17 mouse cellular contexts compared by ENCODE assay signal in the genomic region with DNA sequence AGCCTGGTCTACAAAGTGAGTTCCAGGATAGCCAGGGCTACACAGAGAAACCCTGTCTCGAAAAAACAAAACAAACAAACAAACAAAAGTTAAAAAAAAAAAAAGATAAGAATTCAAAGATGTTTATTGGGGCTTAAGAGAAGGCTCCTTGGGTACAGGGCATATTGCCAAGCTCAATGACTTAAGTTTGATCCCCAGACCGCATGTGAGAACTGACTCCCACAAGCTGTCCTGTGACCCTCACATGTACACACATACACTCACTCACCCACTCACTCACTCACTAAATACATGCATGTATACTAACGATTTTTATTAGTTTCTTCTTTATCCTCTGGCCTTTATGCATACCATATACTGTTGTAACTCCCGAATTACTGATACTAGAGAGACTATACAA. TPM values are rescaled to one million over a fixed set of nuclear protein-coding genes. Genes with fewer than 3 reads are reported as not detected.
DNase-seq lines count a peak whose midpoint lies in the region; ATAC-seq and TF ChIP-seq lines count a peak whose summit lies in the region.
"Had no signal": no experiment of that assay in that cellular context is flagged by ENCODE, and none has a peak within 500 bp of the region (broad histone marks: within the 10 kb centered on the region; RNA-seq: fewer than 3 reads in every experiment).

No protein-coding gene starts in this region.

- H3K9me3 ChIP-seq in lung, postnatal 0 days (ENCODE audit: low read length): no peaks in the 10 kb centered on the region
- peaks cover 16% of the 10 kb centered on the region for H3K9me3 ChIP-seq in liver, embryonic 13.5 days (replicated peaks)
- H3K9me3 ChIP-seq in midbrain, embryonic 10.5 days (replicated peaks): no peaks in the 10 kb centered on the region
- H3K9me3 ChIP-seq: embryonic facial prominence, embryonic 12.5 days; hindbrain, embryonic 13.5 days; limb, embryonic 12.5 days; lung, embryonic 15.5 days had no signal

- no peak for ATAC-seq in lung, postnatal 0 days
- no peak for ATAC-seq in liver, embryonic 13.5 days (ENCODE audit: low read depth)
- ATAC-seq: intestine, embryonic 16.5 days had no signal

- H3K4me3 ChIP-seq in lung, postnatal 0 days (ENCODE audit: low read depth, low read length): no peak overlapping the region
- H3K4me3 ChIP-seq in bone marrow, adult 2 months (replicated peaks; ENCODE audit: control insufficient read depth, low read depth, low read length): no peak overlapping the region
- H3K4me3 ChIP-seq in liver, embryonic 13.5 days (replicated peaks): no peak overlapping the region
- H3K4me3 ChIP-seq in small intestine, adult 2 months (ENCODE audit: low read depth, low read length): no peak overlapping the region
- H3K4me3 ChIP-seq in midbrain, embryonic 10.5 days: no peak overlapping the region
- H3K4me3 ChIP-seq: embryonic facial prominence, embryonic 12.5 days; hindbrain, embryonic 13.5 days; limb, embryonic 12.5 days; lung, embryonic 15.5 days had no signal

- no peaks in the 10 kb centered on the region for H3K4me1 ChIP-seq in lung, postnatal 0 days (ENCODE audit: insufficient read depth, low read depth, low read length)
- peaks cover 9% of the 10 kb centered on the region for H3K4me1 ChIP-seq in bone marrow, adult 2 months (ENCODE audit: control insufficient read depth, insufficient read depth, low read length)
- H3K4me1 ChIP-seq in liver, embryonic 13.5 days (replicated peaks): peaks cover 80% of the 10 kb centered on the region
- H3K4me1 ChIP-seq in small intestine, adult 2 months (ENCODE audit: control insufficient read depth, insufficient read depth, insufficient read length, low read length): peaks cover 10% of the 10 kb centered on the region
- peaks cover 17% of the 10 kb centered on the region for H3K4me1 ChIP-seq in midbrain, embryonic 10.5 days

- H3K27me3 ChIP-seq in lung, postnatal 0 days (replicated peaks; ENCODE audit: insufficient read depth, low read length): no peaks in the 10 kb centered on the region
- H3K27me3 ChIP-seq in liver, embryonic 13.5 days: no peaks in the 10 kb centered on the region
- no peaks in the 10 kb centered on the region for H3K27me3 ChIP-seq in small intestine, adult 2 months (ENCODE audit: control insufficient read depth, insufficient read depth, low read length)
- no peaks in the 10 kb centered on the region for H3K27me3 ChIP-seq in midbrain, embryonic 10.5 days (ENCODE audit: low read depth, poor library complexity, severe bottlenecking)
- H3K27me3 ChIP-seq: embryonic facial prominence, embryonic 12.5 days; hindbrain, embryonic 13.5 days; limb, embryonic 12.5 days; lung, embryonic 15.5 days had no signal

- no peak overlapping the region for H3K27ac ChIP-seq in lung, postnatal 0 days (ENCODE audit: low read length)
- peak overlapping the region; percentile 31 for H3K27ac ChIP-seq in bone marrow, adult 2 months (ENCODE audit: control insufficient read depth, insufficient read depth, low read depth, low read length, poor library complexity)
- peak overlapping the region; percentile 92 for H3K27ac ChIP-seq in liver, embryonic 13.5 days
- peak overlapping the region; percentile 15; the same call in 1 of the 2 replicates for H3K27ac ChIP-seq in small intestine, adult 2 months (ENCODE audit: insufficient read depth, low read depth, low read length)
- no peak overlapping the region for H3K27ac ChIP-seq in midbrain, embryonic 10.5 days (replicated peaks)
- H3K27ac ChIP-seq: embryonic facial prominence, embryonic 12.5 days; hindbrain, embryonic 13.5 days; limb, embryonic 12.5 days; lung, embryonic 15.5 days had no signal

- 70% methylated on average over 4 of the region's 4 CpGs for WGBS in lung, postnatal 0 days
- 32% methylated on average over 4 of the region's 4 CpGs for WGBS in bone marrow, adult 2 months
- 81% methylated on average over 4 of the region's 4 CpGs for WGBS in liver, embryonic 13.5 days (ENCODE audit: insufficient replicate concordance)
- WGBS in small intestine, adult 2 months: 24% methylated on average over 4 of the region's 4 CpGs
- 90% methylated on average over 4 of the region's 4 CpGs for WGBS in midbrain, embryonic 10.5 days

- no peak overlapping the region for H3K4me2 ChIP-seq in lung, postnatal 0 days (replicated peaks; ENCODE audit: low read depth, low read length)
- H3K4me2 ChIP-seq in liver, embryonic 13.5 days: peak overlapping the region; percentile 58
- H3K4me2 ChIP-seq: embryonic facial prominence, embryonic 12.5 days; hindbrain, embryonic 13.5 days; limb, embryonic 12.5 days; lung, embryonic 15.5 days had no signal

- no peak for TF ChIP-seq EP300 in lung, postnatal 0 days (IDR thresholded peaks at IDR 0.05)

- TF ChIP-seq POLR2A in bone marrow, adult 2 months (IDR thresholded peaks at IDR 0.05; ENCODE audit: borderline replicate concordance, control insufficient read depth, low read depth, low read length): no peak
- no peak for TF ChIP-seq POLR2A in small intestine, adult 2 months (IDR thresholded peaks at IDR 0.05; ENCODE audit: low read depth, low read length)

- no peaks in the 10 kb centered on the region for H3K36me3 ChIP-seq in lung, postnatal 0 days (ENCODE audit: insufficient read depth, low read length)
- H3K36me3 ChIP-seq in liver, embryonic 13.5 days: peaks cover 43% of the 10 kb centered on the region
- H3K36me3 ChIP-seq in small intestine, adult 2 months (ENCODE audit: control insufficient read depth, insufficient read depth, low read length): 0 out of 2 replicates have a peak, but pooled peaks cover 1% of the 10 kb centered on the region
- peaks cover 10% of the 10 kb centered on the region; the same call in 1 of the 2 replicates for H3K36me3 ChIP-seq in midbrain, embryonic 10.5 days
- H3K36me3 ChIP-seq: embryonic facial prominence, embryonic 12.5 days; hindbrain, embryonic 13.5 days; limb, embryonic 12.5 days; lung, embryonic 15.5 days had no signal

- TF ChIP-seq CTCF in lung, postnatal 0 days (IDR thresholded peaks at IDR 0.05): no peak
- TF ChIP-seq CTCF in bone marrow, adult 2 months (IDR thresholded peaks at IDR 0.05; ENCODE audit: control insufficient read depth, insufficient read depth, low read length): no peak
- TF ChIP-seq CTCF in small intestine, adult 2 months (IDR thresholded peaks at IDR 0.05; ENCODE audit: extremely low read depth, insufficient read length, insufficient replicate concordance, low read depth, low read length): no peak

- DNase-seq in lung, postnatal 0 days (ENCODE audit: low spot score): peak; percentile 7
- no peak for DNase-seq in lung, postnatal 14 days
- DNase-seq in liver, embryonic 13.5 days: no peak
- no peak for DNase-seq in midbrain, embryonic 10.5 days (ENCODE audit: low spot score)
- no peak for DNase-seq in layer of hippocampus, adult 18-20 months (ENCODE audit: low spot score in 2 of 2)
- DNase-seq: adrenal gland, postnatal 25 days; cerebellum, adult 8-10 months; gastrocnemius, postnatal 14 days; right cerebral cortex, postnatal 25 days; thymus, adult 2 months had no signal

- H3K9ac ChIP-seq in lung, postnatal 0 days (replicated peaks; ENCODE audit: low read depth): no peak overlapping the region
- peak overlapping the region; percentile 47; the same call in 1 of the 2 replicates for H3K9ac ChIP-seq in liver, embryonic 13.5 days
- H3K9ac ChIP-seq: embryonic facial prominence, embryonic 12.5 days; hindbrain, embryonic 13.5 days; limb, embryonic 12.5 days; lung, embryonic 15.5 days had no signal

RNA-seq across cellular contexts. Expression of a gene that starts 20.0 kb away (rescaled TPM):
- 2.7 and 3.7 TPM in 2 replicates for polyA plus RNA-seq in lung, postnatal 0 days (2015; fragmentation: Nextera tagmentation; extraction: Ambion mirVana)
- polyA plus RNA-seq in bone marrow, adult 2 months (2011; ENCODE audit: insufficient read depth, insufficient read length, low replicate concordance, missing spikeins): 48.0 and 67.4 TPM in 2 replicates
- 5.2 and 5.7 TPM in 2 replicates for polyA plus RNA-seq in liver, embryonic 13.5 days (2015; fragmentation: Nextera tagmentation; extraction: Ambion mirVana)
- polyA plus RNA-seq in small intestine, adult 2 months (2012; rRNA removed): 0.98 and 5.4 TPM in 2 replicates
- polyA plus RNA-seq in midbrain, embryonic 10.5 days (2016; fragmentation: Nextera tagmentation; extraction: Ambion mirVana): 4.4 and 5.9 TPM in 2 replicates
- 1 to 10 TPM; 1.1 to 1.2 TPM for total RNA-seq in layer of hippocampus, adult 18-20 months (2021)

RNA-seq across cellular contexts. Expression of a gene that starts 20.3 kb away (rescaled TPM):
- polyA plus RNA-seq in lung, postnatal 0 days (2015; fragmentation: Nextera tagmentation; extraction: Ambion mirVana): 12.6 and 12.9 TPM in 2 replicates
- polyA plus RNA-seq in bone marrow, adult 2 months (2011; ENCODE audit: insufficient read depth, insufficient read length, low replicate concordance, missing spikeins): 23.0 and 34.5 TPM in 2 replicates
- 8.3 and 8.7 TPM in 2 replicates for polyA plus RNA-seq in liver, embryonic 13.5 days (2015; fragmentation: Nextera tagmentation; extraction: Ambion mirVana)
- polyA plus RNA-seq in small intestine, adult 2 months (2012; rRNA removed): 5.5 and 7.8 TPM in 2 replicates
- polyA plus RNA-seq in midbrain, embryonic 10.5 days (2016; fragmentation: Nextera tagmentation; extraction: Ambion mirVana): 45.3 and 50.1 TPM in 2 replicates
- 10 to 100 TPM; 39.8 to 41.6 TPM for total RNA-seq in layer of hippocampus, adult 18-20 months (2021)

RNA-seq across cellular contexts. Expression of a gene that starts 20.7 kb away (rescaled TPM):
- polyA plus RNA-seq in lung, postnatal 0 days (2015; fragmentation: Nextera tagmentation; extraction: Ambion mirVana): 29.6 and 32.1 TPM in 2 replicates
- 28.0 and 29.9 TPM in 2 replicates for polyA plus RNA-seq in bone marrow, adult 2 months (2011; ENCODE audit: insufficient read depth, insufficient read length, low replicate concordance, missing spikeins)
- 14.6 and 15.2 TPM in 2 replicates for polyA plus RNA-seq in liver, embryonic 13.5 days (2015; fragmentation: Nextera tagmentation; extraction: Ambion mirVana)
- 13.1 and 24.7 TPM in 2 replicates for polyA plus RNA-seq in small intestine, adult 2 months (2012; rRNA removed)
- polyA plus RNA-seq in midbrain, embryonic 10.5 days (2016; fragmentation: Nextera tagmentation; extraction: Ambion mirVana): 56.3 and 59.7 TPM in 2 replicates
- 100 to 1,000 TPM; 147 to 150 TPM for total RNA-seq in layer of hippocampus, adult 18-20 months (2021)

RNA-seq across cellular contexts. Expression of a gene that starts 30.8 kb away (rescaled TPM):
- 61.2 and 67.8 TPM in 2 replicates for polyA plus RNA-seq in lung, postnatal 0 days (2015; fragmentation: Nextera tagmentation; extraction: Ambion mirVana)
- 77.2 and 120 TPM in 2 replicates for polyA plus RNA-seq in bone marrow, adult 2 months (2011; ENCODE audit: insufficient read depth, insufficient read length, low replicate concordance, missing spikeins)
- polyA plus RNA-seq in liver, embryonic 13.5 days (2015; fragmentation: Nextera tagmentation; extraction: Ambion mirVana): 81.3 and 110 TPM in 2 replicates
- 52.7 and 84.9 TPM in 2 replicates for polyA plus RNA-seq in small intestine, adult 2 months (2012; rRNA removed)
- polyA plus RNA-seq in midbrain, embryonic 10.5 days (2016; fragmentation: Nextera tagmentation; extraction: Ambion mirVana): 117 and 121 TPM in 2 replicates
- 10 to 100 TPM; 65.0 to 73.2 TPM for total RNA-seq in layer of hippocampus, adult 18-20 months (2021)

RNA-seq across cellular contexts. Expression of a gene that starts 32.3 kb away (rescaled TPM):
- polyA plus RNA-seq in lung, postnatal 0 days (2015; fragmentation: Nextera tagmentation; extraction: Ambion mirVana): 50.4 and 53.1 TPM in 2 replicates
- polyA plus RNA-seq in bone marrow, adult 2 months (2011; ENCODE audit: insufficient read depth, insufficient read length, low replicate concordance, missing spikeins): 60.1 and 94.6 TPM in 2 replicates
- 23.1 and 24.0 TPM in 2 replicates for polyA plus RNA-seq in liver, embryonic 13.5 days (2015; fragmentation: Nextera tagmentation; extraction: Ambion mirVana)
- polyA plus RNA-seq in small intestine, adult 2 months (2012; rRNA removed): 268 and 784 TPM in 2 replicates
- 3.5 and 4.9 TPM in 2 replicates for polyA plus RNA-seq in midbrain, embryonic 10.5 days (2016; fragmentation: Nextera tagmentation; extraction: Ambion mirVana)
- total RNA-seq in layer of hippocampus, adult 18-20 months (2021): 1 to 10 TPM; 5.4 to 5.9 TPM

Comparison
In these comparisons a context has a peak if more than half of its experiments do, and no peak if none do; other contexts are left out.
1. H3K27ac ChIP-seq: peak in bone marrow, adult 2 months (single experiment), liver, embryonic 13.5 days (single experiment) and small intestine, adult 2 months (single experiment); none in lung, postnatal 0 days (single experiment) and midbrain, embryonic 10.5 days (single experiment).